Mouse (Mus musculus): ENCODE measurements at regions not wholly inside any gene's neighbourhood (a gene's known extent, or its start where the extent isn't known, plus 50 kb on each side); places are given as distances from the start of the nearest gene placed in this dataset.

DNA sequence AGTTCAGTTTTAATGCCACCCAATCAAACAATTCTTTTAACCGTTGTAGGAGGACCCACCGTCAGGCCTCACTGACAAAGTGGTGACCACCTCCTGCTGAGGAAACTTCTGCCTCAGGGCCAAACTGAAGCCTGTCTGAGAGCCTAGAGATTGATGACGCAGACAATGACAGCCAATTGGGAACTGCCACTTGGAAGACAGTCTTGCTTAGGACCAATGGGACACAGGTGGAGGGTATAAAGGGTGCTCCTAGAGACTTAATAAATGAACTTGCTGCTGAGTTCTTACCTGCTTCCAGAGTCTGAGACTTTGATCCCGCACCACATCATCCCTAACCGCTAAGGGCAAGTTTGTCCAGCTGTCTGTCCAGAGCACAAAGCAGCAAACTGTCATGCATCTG lies 80.0 kb downstream of the Tbx4 start:
- intact Hi-C loops (cut with DNase I; ENCODE audit: low total_unique reads): no loop called here
- DNase-seq: no peak

DNA sequence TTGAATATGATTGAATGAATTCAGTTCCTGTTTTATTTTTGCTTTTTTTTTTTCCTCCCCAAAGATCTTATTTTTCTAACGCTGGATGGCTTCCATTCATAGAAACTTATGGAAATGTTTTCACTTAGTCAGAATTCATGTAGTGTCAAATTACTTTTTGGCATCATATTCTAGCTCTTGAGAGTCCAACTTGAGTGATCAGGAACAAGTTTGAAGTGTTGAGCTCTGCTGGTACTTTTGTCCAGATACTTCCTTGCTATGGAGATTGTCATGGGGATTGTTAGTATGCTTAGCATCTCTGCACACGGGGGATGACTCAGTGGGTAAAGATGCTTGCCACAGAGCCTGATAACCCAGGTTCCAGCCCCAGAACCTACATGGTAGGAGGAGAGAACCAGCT lies 84.1 kb downstream of the Tbx4 start:
- intact Hi-C loops (cut with DNase I; ENCODE audit: low total_unique reads): loop anchor here (5.0 kb wide), 1 partner anchor 123 kb away; no protein-coding TSS in a partner anchor
- DNase-seq: no peak

DNA sequence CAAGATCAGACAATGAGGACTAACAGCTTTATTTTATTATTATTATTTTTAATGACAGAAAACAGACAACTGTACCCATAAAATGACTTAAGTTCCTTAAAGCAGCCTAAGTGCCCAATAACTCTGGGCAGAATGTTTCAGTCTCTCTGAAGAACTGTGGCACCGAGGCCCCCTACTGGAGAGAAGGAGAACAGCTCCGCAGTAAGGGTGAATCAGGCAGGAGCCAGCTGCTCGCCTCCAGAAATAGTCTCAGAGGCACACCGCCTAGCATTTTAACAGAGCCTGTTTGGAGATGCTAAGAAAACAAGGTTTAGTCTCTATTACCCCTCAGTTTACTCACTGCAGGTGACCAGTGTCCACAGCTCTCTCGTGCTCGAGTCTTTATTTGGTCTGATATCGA lies 86.2 kb downstream of the Tbx4 start:
- DNase-seq: peak; percentile 71
- intact Hi-C loops (cut with DNase I; ENCODE audit: low total_unique reads): loop anchor here (5.0 kb wide), 1 partner anchor 125 kb away; no protein-coding TSS in a partner anchor

DNA sequence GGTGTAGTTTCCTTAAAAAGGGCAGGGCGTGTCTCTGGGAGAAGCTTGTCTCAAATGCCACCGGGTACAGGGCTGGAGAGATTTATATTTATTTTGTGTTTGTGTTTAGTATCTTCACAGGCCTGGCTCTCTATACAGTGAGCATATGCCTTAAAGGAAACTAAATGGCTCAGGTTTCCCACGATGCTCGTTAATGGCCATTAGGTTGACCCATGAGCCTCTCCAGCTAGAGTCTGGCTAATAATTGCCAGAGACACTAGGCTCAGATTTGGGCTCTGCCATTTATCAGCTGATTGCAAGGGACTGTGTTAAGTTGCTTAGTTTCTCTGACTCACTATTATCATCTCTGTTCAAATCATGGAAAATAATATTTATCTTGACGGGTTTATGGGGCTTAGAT lies 87.5 kb downstream of the Tbx4 start:
- intact Hi-C loops (cut with DNase I; ENCODE audit: low total_unique reads): loop anchor here (5.0 kb wide), 1 partner anchor 126 kb away; no protein-coding TSS in a partner anchor

DNA sequence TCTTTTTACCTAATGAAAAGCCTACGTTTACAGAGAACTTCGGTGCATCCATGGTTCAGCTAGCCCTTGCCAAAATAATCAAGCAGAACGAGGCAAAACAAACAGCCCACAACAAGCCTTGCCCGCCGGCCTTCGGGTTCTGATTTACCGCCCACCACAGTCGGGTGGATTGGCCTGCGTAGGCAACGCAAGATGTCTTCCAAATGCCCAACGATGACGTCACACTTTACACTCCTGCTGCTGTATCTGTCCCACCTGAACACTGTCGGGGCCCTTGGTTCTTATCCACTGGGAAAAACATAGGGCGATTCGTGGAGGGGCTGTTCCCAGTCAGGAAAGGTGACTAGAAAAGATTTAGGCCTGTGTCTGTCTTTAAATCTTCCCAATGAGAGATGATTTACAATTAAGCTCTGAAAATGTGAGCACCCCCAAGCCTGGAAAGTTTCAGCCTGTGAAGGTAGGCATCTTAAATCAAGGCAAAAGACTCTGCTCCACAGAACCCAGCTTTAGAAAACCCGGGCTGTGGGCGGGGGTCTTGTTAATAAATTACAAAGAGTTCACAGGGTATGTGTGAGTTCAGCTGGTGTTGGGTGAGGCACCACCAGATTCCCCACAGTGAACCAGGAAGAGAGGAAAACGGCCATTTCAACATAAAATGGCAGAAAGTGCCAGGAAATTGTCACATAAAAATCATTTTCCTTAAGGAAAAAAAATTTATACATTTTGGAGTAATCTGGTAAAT lies 90.6 kb downstream of the Tbx4 start:
- no peak for DNase-seq
- intact Hi-C loops (cut with DNase I; ENCODE audit: low total_unique reads): no loop called here

More for the DNA sequence above, 87.5 kb downstream of the Tbx4 start:
- DNase-seq: no peak

DNA sequence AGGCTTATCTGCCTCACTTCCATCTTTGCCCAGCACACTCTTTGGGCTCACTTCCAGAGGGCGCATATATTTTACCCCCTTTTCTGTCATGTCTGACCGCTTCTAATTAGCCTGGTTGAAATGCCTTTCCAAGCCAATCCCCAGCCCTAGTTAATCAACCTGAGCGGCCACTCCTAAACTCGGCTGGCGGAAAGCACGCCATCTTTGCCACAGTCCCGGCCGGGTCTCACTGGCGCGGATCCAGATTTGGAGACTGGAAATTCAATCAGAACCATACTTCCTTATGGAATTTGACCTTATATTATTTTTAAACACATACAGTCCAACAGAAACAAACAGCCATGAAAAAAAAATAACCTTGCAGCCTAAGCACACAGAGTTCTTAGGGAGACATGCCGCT lies 94.2 kb downstream of the Tbx4 start:
- DNase-seq: no peak
- intact Hi-C loops (cut with DNase I; ENCODE audit: low total_unique reads): loop anchor here (10.0 kb wide), 1 partner anchor 194 kb away; no protein-coding TSS in a partner anchor

DNA sequence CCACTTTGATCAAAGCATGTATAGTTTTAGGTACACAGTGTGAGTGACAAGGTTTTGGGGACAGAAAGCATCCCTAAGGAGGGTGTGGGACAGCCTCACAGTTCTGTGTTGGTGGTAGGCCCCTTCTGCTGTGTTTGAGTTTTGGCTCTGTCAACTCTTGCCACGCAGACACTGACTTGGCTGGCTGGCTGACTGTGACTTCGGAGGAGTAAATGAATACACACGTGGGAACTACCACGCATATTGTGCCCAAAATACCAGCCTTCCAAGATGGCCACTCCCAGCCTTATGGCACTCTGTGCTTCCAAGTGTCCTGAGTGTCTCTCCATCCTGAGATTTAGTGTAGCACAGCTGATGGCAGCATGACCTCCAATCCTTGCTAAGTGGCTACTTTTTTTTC lies 95.3 kb downstream of the Tbx4 start:
- no peak for DNase-seq
- intact Hi-C loops (cut with DNase I; ENCODE audit: low total_unique reads): loop anchor here (10.0 kb wide), 1 partner anchor 193 kb away; no protein-coding TSS in a partner anchor

DNA sequence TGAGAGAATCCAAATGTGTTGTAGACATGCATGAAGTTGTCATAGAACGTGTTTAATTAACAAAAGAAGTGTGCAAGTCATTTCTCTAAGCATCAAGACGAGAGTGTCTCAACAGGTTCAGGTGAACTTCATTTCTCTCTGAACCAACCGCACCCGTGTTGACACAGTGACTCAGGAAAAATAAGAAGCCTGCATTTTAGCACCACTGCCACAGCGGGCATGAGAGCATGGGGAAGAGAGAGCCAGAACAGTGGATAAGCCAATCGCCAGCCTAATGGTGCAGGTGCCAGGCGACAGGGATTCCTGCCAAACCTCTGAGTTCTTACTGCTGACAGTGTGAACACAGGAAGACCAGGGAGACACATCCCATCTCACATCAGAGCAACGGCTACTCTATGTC lies 100.1 kb downstream of the Tbx4 start:
- intact Hi-C loops (cut with DNase I; ENCODE audit: low total_unique reads): loop anchor here (10.0 kb wide), 1 partner anchor 188 kb away; no protein-coding TSS in a partner anchor

DNA sequence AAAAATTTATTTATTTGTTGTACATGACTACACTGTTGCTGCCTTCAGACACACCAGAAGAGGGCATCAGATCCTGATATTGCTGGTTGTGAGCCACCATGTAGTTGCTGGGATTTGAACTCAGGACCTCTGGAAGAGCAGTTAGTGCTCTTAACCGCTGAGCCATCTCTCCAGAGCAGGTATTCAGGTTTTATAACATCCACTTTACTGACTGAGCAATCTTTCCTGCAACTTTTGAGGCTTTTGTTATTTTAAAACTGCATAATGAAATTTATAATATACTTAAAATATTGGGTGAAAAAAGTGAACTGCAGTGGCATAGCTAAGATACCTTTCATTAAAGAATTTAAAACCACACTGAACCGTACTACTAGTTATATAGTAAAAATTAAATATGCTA lies 101.0 kb downstream of the Tbx4 start:
- intact Hi-C loops (cut with DNase I; ENCODE audit: low total_unique reads): loop anchor here (10.0 kb wide), 1 partner anchor 188 kb away; no protein-coding TSS in a partner anchor
- DNase-seq: no peak

More for the DNA sequence above, 100.1 kb downstream of the Tbx4 start:
- DNase-seq: no peak

DNA sequence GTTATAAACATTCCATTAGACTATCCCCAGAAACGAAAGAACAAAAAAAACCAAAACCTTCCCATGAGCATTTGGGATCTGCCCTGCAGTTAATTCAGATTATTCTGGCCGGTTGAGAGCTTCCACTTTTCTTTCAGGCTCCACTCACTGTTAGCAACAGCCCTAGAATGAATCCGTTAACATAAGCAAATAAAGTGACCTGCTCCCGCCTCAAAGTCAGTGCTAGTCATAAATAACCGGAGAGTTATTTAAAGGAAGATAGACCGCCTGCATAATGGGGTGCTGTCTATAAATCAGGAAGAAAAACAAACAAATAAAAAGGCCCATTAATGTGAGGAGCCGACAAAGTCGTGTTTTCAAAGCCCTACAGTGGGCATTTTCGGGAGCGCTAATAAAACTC lies 103.3 kb downstream of the Tbx4 start:
- intact Hi-C loops (cut with DNase I; ENCODE audit: low total_unique reads): loop anchor here (10.0 kb wide), 1 partner anchor 185 kb away; no protein-coding TSS in a partner anchor
- no peak for DNase-seq

DNA sequence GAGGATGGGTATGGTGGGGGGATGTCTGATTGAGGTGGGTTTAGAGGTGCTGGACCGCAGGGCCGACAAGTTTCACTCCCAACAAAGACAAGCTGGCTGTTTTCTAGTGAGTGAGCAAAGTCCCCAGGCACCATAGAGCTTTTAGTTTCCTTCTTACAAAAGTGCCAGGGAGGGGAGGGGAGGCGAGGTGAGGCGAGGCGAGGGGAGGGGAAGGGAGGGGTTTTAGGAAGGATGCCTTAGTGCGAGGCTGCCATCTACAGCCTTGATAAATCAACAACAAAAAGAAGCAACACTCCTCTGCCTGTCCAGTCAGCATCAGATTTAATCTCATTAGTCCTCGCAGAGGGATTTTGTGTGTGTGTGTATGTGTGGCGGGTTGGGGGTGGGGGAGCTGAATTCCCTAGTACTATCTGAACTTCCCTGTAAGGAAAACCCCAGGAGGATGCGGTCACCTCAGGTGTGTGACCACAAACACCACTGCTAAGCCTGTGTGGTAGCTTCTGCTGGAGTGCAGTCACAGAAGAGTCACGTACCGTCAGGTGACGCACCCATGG lies 103.8 kb downstream of the Tbx4 start:
- intact Hi-C loops (cut with DNase I; ENCODE audit: low total_unique reads): loop anchor here (10.0 kb wide), 1 partner anchor 185 kb away; no protein-coding TSS in a partner anchor
- DNase-seq: peak; percentile 25

DNA sequence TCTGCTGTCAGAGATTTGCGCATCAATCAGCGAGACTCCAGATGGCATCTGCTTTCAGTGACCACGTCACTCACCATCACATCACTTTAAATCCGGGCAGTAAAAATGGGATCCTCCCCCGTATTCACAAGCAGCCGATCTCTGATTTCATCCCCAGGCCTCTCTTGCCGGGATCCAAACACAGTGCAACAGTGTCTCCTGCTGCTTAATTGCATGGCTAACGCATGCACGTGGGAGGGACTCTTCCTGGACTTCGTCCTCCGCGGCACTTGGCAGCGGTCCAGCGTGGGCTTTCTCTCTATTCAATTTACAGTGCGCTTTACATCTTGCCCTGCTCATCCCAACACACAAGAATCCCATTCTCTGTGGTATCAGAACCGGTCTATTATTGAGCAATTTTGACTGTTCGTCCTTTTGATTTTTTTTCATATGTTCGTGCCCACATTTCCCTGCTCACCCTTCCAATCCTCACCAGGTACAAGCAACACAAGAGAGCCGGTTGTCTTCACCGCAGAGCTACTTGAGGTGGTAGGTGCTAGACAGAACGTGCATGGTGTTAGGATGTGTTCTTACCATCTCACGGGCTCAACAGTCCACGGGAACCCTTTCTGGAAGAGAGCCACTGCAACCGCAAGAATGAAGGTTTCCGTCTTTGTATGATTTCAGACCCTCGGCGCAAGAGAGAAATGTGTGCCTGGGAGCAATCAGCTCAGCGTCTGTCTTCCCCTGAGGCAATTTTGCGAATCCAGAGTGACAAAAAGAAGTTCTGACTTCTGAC lies 109.3 kb downstream of the Tbx4 start:
- DNase-seq: no peak
- intact Hi-C loops (cut with DNase I; ENCODE audit: low total_unique reads): no loop called here

DNA sequence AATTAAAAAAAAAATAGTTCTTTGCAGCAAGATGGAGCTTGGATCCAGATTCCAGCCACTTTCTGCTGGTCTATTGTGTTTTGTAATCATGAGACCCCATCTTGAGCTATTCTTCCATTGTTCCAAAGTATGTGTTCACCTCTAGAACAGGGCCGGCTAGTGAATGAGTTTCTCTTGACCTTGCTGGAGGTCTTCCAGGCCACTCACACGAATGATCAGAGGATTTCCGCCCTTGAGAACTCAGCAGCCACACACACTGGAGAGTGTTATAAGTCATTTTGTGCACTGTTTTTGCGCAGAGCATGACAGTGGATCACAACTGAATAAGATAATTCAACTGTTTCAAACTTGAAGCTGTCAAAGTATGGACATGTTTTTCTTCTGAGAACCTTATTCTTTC lies 110.5 kb downstream of the Tbx4 start:
- DNase-seq: no peak
- intact Hi-C loops (cut with DNase I; ENCODE audit: low total_unique reads): no loop called here

DNA sequence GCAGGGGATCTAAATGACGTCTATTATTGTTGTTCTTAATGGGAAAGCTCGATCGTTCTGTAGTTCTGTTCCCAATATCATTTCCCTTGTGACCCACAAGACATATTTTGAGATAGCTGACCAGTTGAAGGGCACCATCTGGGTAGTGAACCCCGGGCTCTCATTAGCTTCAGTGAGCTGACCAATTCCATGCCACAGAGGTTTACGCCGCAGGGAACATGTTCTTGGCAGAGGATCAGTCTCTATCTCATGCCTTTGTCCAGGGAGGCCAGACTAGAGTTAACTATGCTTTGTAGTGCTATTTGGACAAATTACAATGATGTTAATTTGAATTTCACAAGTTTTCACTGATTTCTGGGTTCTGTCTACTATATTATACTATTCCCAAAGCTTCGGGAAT lies 117.1 kb downstream of the Tbx4 start:
- no peak for DNase-seq
- intact Hi-C loops (cut with DNase I; ENCODE audit: low total_unique reads): no loop called here

DNA sequence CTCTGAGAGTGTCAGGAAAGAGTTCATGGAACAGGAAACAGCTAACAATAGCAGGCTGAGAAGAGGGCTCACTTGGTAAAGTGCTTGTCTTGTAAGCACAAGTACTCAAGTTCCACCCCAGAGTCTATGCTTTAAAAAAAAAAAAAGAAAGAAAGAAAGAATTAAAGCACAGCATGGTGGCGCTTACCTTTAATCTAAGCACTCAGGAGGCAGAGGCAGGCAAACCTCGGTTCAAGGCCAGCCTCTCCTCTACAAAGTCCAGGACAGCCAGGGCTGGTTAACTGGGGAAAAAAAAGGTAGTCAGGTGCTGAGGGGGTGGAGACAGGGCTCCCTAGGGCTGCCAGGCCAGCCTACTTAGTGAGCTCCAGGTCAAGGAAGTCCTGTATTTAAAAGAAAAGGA lies 119.1 kb downstream of the Tbx4 start:
- intact Hi-C loops (cut with DNase I; ENCODE audit: low total_unique reads): no loop called here
- no peak for DNase-seq

DNA sequence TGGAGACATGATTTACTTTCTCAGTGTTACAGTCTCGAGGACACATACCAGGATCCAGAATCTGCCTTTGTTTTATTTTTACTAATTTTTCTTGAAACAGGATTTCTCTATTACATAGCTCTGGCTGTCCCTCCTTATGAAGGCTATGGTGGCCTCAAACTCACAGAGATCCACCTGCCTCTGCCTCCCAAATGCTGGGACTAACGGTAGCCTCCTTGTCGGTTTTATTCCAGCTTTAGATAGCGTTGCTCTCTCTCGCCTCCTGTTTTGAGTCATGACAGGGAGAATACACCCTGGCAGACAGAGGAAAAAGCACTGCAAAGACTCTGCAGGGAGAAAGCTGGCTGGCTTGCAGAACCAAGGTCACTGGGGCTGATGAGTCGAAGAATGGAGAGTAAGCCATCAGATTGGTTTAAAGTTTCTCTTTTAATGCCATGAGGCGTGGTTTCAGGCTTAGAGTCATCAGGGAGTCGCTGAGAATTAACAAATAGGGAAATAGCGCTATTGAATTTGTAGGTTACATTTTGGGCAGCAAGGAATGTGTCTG lies 119.8 kb downstream of the Tbx4 start:
- no peak for DNase-seq
- intact Hi-C loops (cut with DNase I; ENCODE audit: low total_unique reads): no loop called here

DNA sequence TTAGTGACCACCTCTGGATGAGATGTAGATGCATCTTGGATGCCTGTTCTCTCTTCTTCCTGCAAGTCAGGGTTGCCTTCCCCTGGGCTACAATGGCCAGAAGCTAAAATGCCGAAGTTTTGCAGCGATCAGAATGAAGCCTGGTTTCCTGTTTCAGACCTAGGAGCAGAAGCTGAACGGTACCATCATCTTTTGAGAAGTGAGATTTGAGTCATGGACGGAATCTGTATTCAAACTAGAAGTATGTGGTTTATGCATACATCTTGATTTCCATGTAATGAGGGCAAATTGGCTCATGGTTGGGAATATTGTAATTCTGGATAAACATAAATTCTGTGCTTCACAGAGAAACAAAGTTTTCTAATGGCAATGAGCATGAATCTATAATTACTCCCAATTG lies 120.6 kb downstream of the Tbx4 start:
- no peak for DNase-seq
- intact Hi-C loops (cut with DNase I; ENCODE audit: low total_unique reads): no loop called here
